Mouse (Mus musculus) erythroblast, embryonic 14.5 days (primary cell): Measurements from ENCODE around the gene Nfic. TPM values are rescaled to one million over a fixed set of nuclear protein-coding genes. Genes with fewer than 3 reads are reported as not detected.

Experiments
- H3K27me3 ChIP-seq: 2 replicates; pipeline ENCODE4 v1.6.1; 2012; ENCODE audit warnings: inconsistent platforms; ENCODE audit not compliant: control insufficient read depth
- H3K36me3 ChIP-seq: 2 replicates; pipeline ENCODE4 v1.6.1; 2012; ENCODE audit warnings: mild to moderate bottlenecking, inconsistent platforms; ENCODE audit not compliant: control insufficient read depth
- H3K4me1 ChIP-seq: 2 replicates; pipeline ENCODE4 v1.6.1; 2012; ENCODE audit warnings: inconsistent platforms; ENCODE audit not compliant: control insufficient read depth
- H3K4me3 ChIP-seq: replicated peaks from 2 replicates; pipeline ENCODE3; 2012; ENCODE audit warnings: moderate library complexity, mild to moderate bottlenecking, inconsistent platforms
- H3K9me3 ChIP-seq: 2 replicates; pipeline ENCODE4 v1.6.1; 2012; ENCODE audit warnings: low read length, inconsistent platforms, mixed read lengths; ENCODE audit not compliant: control insufficient read depth
- GATA1 ChIP-seq: IDR thresholded peaks from 2 replicates; pipeline ENCODE4 v1.6.1; 2012; ENCODE audit warnings: low read length, inconsistent platforms, mixed read lengths
- TAL1 ChIP-seq: IDR thresholded peaks from 3 replicates; pipeline ENCODE4 v1.6.1; 2012; ENCODE audit warnings: low read length, inconsistent platforms, mixed read lengths
- polyA plus RNA-seq: library from polyadenylated mRNA; stranded (reverse); fragments of >175 nt; gene quantifications from 2 replicates; pipeline ENCODE4 v1.2.3, GENCODE M21; 2012

Gene Nfic
- polyA plus RNA-seq, 1 experiment: 0.94 TPM

- Histone ChIP-seq H3K27me3 (peaks cover 68% of the 10 kb centered on the region), H3K36me3 (no peaks in the 10 kb centered on the region; the same call in 1 of the 2 replicates), H3K4me3 (no peak overlapping the region), H3K9me3 (no peaks in the 10 kb centered on the region; the same call in 1 of the 2 replicates), H3K4me1 (peaks cover 14% of the 10 kb centered on the region)
- TF ChIP-seq TAL1: no peak
- no peak for TF ChIP-seq GATA1
Observed at GRCm38 (mm10) chr10:81424246-81425051, 31.0 kb downstream of the Nfic start.

- Histone ChIP-seq H3K36me3 (no peaks in the 10 kb centered on the region; the same call in 1 of the 2 replicates), H3K27me3 (peaks cover 64% of the 10 kb centered on the region), H3K4me3 (no peak overlapping the region), H3K4me1 (peaks cover 12% of the 10 kb centered on the region), H3K9me3 (no peaks in the 10 kb centered on the region; the same call in 1 of the 2 replicates)
- TF ChIP-seq TAL1: no peak
- no peak for TF ChIP-seq GATA1
Observed at GRCm38 (mm10) chr10:81423476-81424245, 31.8 kb downstream of the Nfic start.

GRCm38 (mm10) chr10:81422661-81423217, 32.7 kb downstream of the Nfic start:
- Histone ChIP-seq H3K9me3 (no peaks in the 10 kb centered on the region), H3K4me3 (no peak overlapping the region), H3K4me1 (peaks cover 12% of the 10 kb centered on the region), H3K27me3 (peaks cover 56% of the 10 kb centered on the region), H3K36me3 (no peaks in the 10 kb centered on the region; the same call in 1 of the 2 replicates)
- no peak for TF ChIP-seq TAL1

- no peaks in the 10 kb centered on the region for H3K9me3 ChIP-seq
- H3K4me1 ChIP-seq: peaks cover 11% of the 10 kb centered on the region
- no peak for TF ChIP-seq GATA1
- TF ChIP-seq TAL1: no peak
- no peak overlapping the region for H3K4me3 ChIP-seq
- peaks cover 56% of the 10 kb centered on the region for H3K27me3 ChIP-seq
- H3K36me3 ChIP-seq: no peaks in the 10 kb centered on the region; the same call in 1 of the 2 replicates
Observed at GRCm38 (mm10) chr10:81422191-81422590, 33.2 kb downstream of the Nfic start.

GRCm38 (mm10) chr10:81421797-81422100, 33.7 kb downstream of the Nfic start:
- Histone ChIP-seq H3K4me3 (no peak overlapping the region), H3K36me3 (no peaks in the 10 kb centered on the region; the same call in 1 of the 2 replicates), H3K9me3 (no peaks in the 10 kb centered on the region), H3K4me1 (peaks cover 8% of the 10 kb centered on the region), H3K27me3 (peaks cover 55% of the 10 kb centered on the region)
- TF ChIP-seq TAL1 (no peak), GATA1 (no peak)

GRCm38 (mm10) chr10:81421041-81421796, 34.2 kb downstream of the Nfic start:
- TF ChIP-seq GATA1 (no peak), TAL1 (no peak)
- Histone ChIP-seq H3K36me3 (no peaks in the 10 kb centered on the region; the same call in 1 of the 2 replicates), H3K4me1 (peaks cover 11% of the 10 kb centered on the region), H3K27me3 (peaks cover 54% of the 10 kb centered on the region), H3K9me3 (no peaks in the 10 kb centered on the region), H3K4me3 (no peak overlapping the region)

- no peaks in the 10 kb centered on the region for H3K9me3 ChIP-seq
- peaks cover 45% of the 10 kb centered on the region for H3K27me3 ChIP-seq
- H3K4me1 ChIP-seq: peaks cover 11% of the 10 kb centered on the region
- TF ChIP-seq TAL1 (no peak), GATA1 (no peak)
- no peak overlapping the region for H3K4me3 ChIP-seq
- no peaks in the 10 kb centered on the region; the same call in 1 of the 2 replicates for H3K36me3 ChIP-seq
Observed at GRCm38 (mm10) chr10:81420191-81420767, 35.2 kb downstream of the Nfic start.

- H3K9me3 ChIP-seq: no peaks in the 10 kb centered on the region
- peaks cover 35% of the 10 kb centered on the region for H3K27me3 ChIP-seq
- no peak overlapping the region for H3K4me3 ChIP-seq
- no peaks in the 10 kb centered on the region; the same call in 1 of the 2 replicates for H3K36me3 ChIP-seq
- TF ChIP-seq GATA1: no peak
- no peak for TF ChIP-seq TAL1
- peaks cover 11% of the 10 kb centered on the region for H3K4me1 ChIP-seq
Observed at GRCm38 (mm10) chr10:81419111-81419928, 36.1 kb downstream of the Nfic start.
